Mouse (Mus musculus) midbrain, embryonic 10.5 days (tissue): ENCODE measurements around the gene Spint2. TPM values are rescaled to one million over a fixed set of nuclear protein-coding genes. Genes with fewer than 3 reads are reported as not detected.
"Not testable (repeated sequence)": the region's sequence is repeated elsewhere in the genome, so short reads cannot be mapped to it uniquely, and the experiment has no call there.

ENCODE experiments used
- DNase-seq: peaks from one replicate; pipeline ENCODE4 v3.0.0-alpha.2; 2017; ENCODE audit warnings: low spot score
- H3K27ac ChIP-seq: fragments of 300-500 bp; sonication (generic); replicated peaks from 2 replicates; pipeline ENCODE4 v1.5.1; 2016; ENCODE audit warnings: mild to moderate bottlenecking
- H3K27me3 ChIP-seq: fragments of 300-500 bp; sonication (generic); 2 replicates; pipeline ENCODE4 v1.6.1; 2016; ENCODE audit warnings: low read depth, mild to moderate bottlenecking; ENCODE audit not compliant: poor library complexity, severe bottlenecking
- H3K36me3 ChIP-seq: fragments of 300-500 bp; sonication (generic); 2 replicates; pipeline ENCODE4 v1.6.1; 2016; ENCODE audit warnings: mild to moderate bottlenecking, moderate library complexity
- H3K4me1 ChIP-seq: fragments of 300-500 bp; sonication (generic); 2 replicates; pipeline ENCODE4 v1.6.1; 2016
- H3K4me3 ChIP-seq: fragments of 300-500 bp; sonication (generic); 2 replicates; pipeline ENCODE4 v1.5.1; 2016; ENCODE audit warnings: mild to moderate bottlenecking, moderate library complexity
- H3K9me3 ChIP-seq: fragments of 300-500 bp; sonication (generic); replicated peaks from 2 replicates; pipeline ENCODE4 v1.6.1; 2016; ENCODE audit warnings: mild to moderate bottlenecking
- WGBS: fragments of 180-500 bp; shearing (Covaris S2); methylation state at CpG from one replicate; pipeline ENCODE4 v1.1.7; 2016; 5-methylcytosine and 5-hydroxymethylcytosine counted together
- polyA plus RNA-seq: library from polyadenylated mRNA; unstranded; fragments of >200 nt; fragmentation: Nextera tagmentation; extraction: Ambion mirVana; gene quantifications from 2 replicates; pipeline ENCODE4 v1.2.1, GENCODE M21; 2016

The Spint2 gene
- polyA plus RNA-seq, 1 experiment from 2014 or later, result 20.8 TPM

DNA sequence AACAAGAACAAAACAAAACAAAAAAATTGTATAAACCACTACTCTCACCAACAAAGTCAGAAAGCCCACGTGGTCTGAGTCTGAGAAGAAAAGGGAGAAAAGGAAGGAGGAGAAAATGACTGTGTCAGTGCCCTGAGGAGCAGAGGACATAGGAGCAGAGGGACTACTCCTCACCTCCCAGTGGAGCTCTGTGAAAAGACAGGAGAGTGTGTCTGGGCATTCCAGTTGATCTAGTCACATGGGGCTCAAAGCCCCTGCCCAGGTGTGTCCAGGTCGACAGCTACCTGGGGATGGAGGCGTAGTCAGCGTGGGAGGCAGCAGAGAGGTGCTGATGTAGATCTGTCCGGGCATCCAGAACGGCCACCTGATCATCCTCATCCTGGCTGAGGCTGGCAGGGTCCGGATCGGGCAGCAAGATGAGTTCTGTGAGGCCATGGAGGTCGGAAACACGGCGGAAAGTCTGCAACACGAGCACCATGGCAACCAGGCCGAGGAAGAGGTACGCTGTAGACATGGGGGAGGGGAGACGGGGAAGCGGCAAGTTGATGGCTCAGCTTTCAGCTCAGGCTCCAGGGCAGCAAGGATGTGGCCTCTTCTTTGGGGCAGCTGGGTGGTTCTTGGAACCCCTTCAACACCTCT, 56.8 kb downstream of the Spint2 start:
- peak overlapping the region; percentile 39 for H3K4me3 ChIP-seq
- H3K9me3 ChIP-seq, result peaks cover 8% of the 10 kb centered on the region
- peak overlapping the region; percentile 75 for H3K27ac ChIP-seq
- WGBS, result 13% methylated on average over 16 of the region's 16 CpGs
- DNase-seq, result peak; percentile 55
- peaks cover 12% of the 10 kb centered on the region for H3K4me1 ChIP-seq
- peaks cover 16% of the 10 kb centered on the region for H3K27me3 ChIP-seq
- H3K36me3 ChIP-seq, result no peaks in the 10 kb centered on the region

GRCm38 (mm10) chr7:29214846-29215245, 66.9 kb downstream of the Spint2 start:
- no peak overlapping the region for H3K27ac ChIP-seq
- H3K27me3 ChIP-seq, result peaks cover 22% of the 10 kb centered on the region
- peaks cover 17% of the 10 kb centered on the region for H3K9me3 ChIP-seq
- no peaks in the 10 kb centered on the region for H3K36me3 ChIP-seq
- peaks cover 30% of the 10 kb centered on the region for H3K4me1 ChIP-seq
- WGBS, result 40% methylated on average over 15 of the region's 15 CpGs
- no peak for DNase-seq
- no peak overlapping the region for H3K4me3 ChIP-seq

GRCm38 (mm10) chr7:29214236-29214635, 67.5 kb downstream of the Spint2 start:
- Histone ChIP-seq H3K27me3 (peaks cover 22% of the 10 kb centered on the region), H3K36me3 (no peaks in the 10 kb centered on the region), H3K4me1 (peaks cover 30% of the 10 kb centered on the region), H3K27ac (no peak overlapping the region), H3K4me3 (no peak overlapping the region), H3K9me3 (peaks cover 11% of the 10 kb centered on the region; the same call in 1 of the 2 replicates)
- no peak for DNase-seq
- 63% methylated on average over 2 of the region's 2 CpGs for WGBS

DNA sequence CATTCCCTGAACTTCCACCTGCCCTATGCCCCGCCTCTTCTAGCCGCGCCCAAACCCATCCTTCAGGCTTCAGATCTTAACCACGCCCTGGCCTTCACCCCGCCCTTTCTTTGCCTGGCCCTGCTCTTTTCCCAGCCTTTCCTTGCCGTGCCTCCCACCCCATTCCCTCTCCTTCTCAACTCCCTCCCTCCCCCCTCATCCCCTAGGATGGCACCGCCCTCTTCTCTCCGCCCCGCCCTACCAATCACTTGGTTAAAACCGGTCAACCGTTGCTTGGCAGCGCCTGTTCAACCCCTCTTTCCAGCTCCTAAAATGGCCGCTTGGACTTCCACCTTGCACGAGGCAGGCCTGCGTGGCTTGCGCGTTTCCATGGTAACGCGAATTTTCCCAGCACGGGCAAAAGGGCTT, 68.0 kb downstream of the Spint2 start, which contains the start of gene Catsperg1:
Gene Catsperg1, minus strand, starts transcription at position 361 of the 408 bp plus-strand sequence.
- H3K27ac ChIP-seq, result peak within 1 kb of the TSS; percentile 56
- H3K36me3 ChIP-seq, result no peaks in the 10 kb centered on the region
- WGBS, result 2% methylated on average over 20 of the region's 20 CpGs
- peak within 1 kb of the TSS; percentile 45 for H3K4me3 ChIP-seq
- peaks cover 22% of the 10 kb centered on the region for H3K27me3 ChIP-seq
- H3K9me3 ChIP-seq, result peaks cover 11% of the 10 kb centered on the region; the same call in 1 of the 2 replicates
- H3K4me1 ChIP-seq, result peaks cover 30% of the 10 kb centered on the region
- peak; percentile 84 for DNase-seq

DNA sequence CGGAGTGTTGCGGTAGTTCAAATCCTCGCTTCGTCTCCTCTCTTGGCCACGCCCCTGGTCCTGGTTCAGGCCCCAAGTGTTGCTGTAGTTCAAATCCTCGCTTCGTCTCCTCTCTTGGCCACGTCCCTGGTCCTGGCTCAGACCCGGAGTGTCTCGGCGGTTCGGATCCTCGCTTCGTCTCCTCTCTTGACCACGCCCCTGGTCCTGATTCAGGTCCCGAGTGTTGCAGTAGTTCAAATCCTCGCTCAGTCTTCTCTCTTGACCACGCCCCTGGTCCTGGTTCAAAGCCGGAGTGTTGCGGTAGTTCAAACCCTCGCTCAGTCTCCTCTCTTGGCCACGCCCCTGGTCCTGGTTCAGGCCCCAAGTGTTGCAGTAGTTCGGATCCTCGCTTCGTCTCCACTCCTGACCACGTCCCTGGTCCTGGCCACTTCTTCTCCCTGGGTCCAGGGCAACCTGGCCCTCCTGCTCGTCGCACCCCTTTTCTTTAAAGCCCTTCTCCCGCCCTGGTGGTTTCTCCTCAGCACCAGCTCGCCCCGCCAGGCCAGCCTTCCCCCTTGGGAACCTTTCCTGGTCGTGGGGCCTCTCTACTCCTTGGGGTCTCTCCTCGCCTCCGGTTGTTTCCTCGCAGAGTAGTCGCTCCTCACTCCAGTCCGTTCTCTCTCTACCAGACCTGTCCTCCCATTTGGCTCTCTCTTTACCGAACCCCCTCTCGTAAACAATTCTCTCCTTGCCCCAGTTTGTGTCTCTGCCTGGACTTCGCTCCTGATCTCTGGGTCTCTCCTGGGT, 68.7 kb downstream of the Spint2 start:
- not testable (repeated sequence) for H3K27ac ChIP-seq
- 14% methylated on average over 40 of the region's 40 CpGs for WGBS

DNA sequence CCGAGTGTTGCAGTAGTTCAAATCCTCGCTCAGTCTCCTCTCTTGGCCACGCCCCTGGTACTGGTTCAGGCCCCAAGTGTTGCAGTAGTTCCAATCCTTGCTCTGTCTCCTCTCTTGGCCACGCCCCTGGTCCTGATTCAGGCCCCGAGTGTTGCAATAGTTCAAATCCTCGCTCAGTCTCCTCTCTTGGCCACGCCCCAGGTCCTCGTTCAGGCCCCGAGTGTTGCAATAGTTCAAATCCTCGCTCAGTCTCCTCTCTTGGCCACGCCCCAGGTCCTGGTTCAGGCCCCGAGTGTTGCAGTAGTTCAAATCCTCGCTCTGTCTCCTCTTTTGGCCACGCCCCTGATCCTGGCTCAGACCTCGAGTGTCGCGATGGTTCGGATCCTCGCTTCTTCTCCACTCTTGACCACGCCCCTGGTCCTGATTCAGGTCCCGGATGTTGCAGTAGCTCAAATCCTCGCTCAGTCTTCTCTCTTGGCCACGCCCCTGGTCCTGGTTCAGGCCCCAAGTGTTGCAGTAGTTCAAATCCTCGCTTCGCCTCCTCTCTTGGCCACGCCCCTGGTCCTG, 69.4 kb downstream of the Spint2 start:
- no peaks in the 10 kb centered on the region for H3K36me3 ChIP-seq
- peak; percentile 28 for DNase-seq
- H3K4me3 ChIP-seq, result peak overlapping the region; percentile 45

More for the DNA sequence above, 68.7 kb downstream of the Spint2 start:
- Histone ChIP-seq H3K4me3 (peak overlapping the region; percentile 45; the same call in 1 of the 2 replicates), H3K27me3 (peaks cover 22% of the 10 kb centered on the region), H3K9me3 (peaks cover 11% of the 10 kb centered on the region; the same call in 1 of the 2 replicates), H3K4me1 (peaks cover 30% of the 10 kb centered on the region)
- H3K36me3 ChIP-seq, result not testable (repeated sequence)
- peak; percentile 16 for DNase-seq

DNA sequence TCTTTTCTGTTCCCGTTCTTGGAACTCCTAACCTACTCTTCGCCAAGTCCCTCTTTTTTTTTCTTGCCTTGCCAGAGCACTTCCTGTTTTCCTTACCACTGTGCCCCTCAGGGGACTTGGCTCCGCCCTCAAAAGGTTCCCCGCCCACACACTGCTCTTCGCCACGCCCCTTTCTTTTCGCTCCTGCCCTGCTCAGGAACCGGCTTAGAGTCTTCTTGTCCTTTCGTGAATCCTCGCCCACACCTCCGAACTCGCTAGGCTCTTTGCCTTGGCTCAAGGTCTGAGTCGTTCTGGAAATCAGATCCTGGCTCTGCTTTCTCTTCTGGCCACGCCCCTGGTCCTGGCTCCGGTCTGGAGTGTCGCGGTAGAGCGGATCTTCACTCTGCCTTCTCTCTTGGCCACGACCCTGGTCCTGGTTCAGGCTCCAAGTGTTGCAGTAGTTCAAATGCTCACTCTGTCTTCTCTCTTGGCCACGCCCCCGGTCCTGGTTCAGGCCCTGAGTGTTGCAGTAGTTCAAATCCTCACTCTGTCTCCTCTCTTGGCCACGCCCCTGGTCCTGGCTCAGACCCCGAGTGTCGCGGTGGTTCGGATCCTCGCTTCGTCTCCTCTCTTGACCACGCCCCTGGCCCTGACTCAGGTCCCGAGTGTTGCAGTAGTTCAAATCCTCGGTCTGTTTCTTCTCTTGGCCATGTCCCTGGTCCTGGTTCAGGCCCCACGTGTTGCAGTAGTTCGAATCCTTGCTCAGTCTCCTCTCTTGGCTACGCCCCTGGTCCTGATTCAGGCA, 70.1 kb downstream of the Spint2 start:
- Histone ChIP-seq H3K27me3 (peaks cover 22% of the 10 kb centered on the region), H3K36me3 (no peaks in the 10 kb centered on the region), H3K27ac (no peak overlapping the region; the same call in 1 of the 2 replicates), H3K9me3 (0 out of 2 replicates have a peak, but pooled peaks cover 6% of the 10 kb centered on the region), H3K4me1 (peaks cover 30% of the 10 kb centered on the region), H3K4me3 (peak overlapping the region; percentile 45)
- WGBS, result 4% methylated on average over 34 of the region's 34 CpGs
- DNase-seq, result peak; percentile 74

More for the DNA sequence above, 69.4 kb downstream of the Spint2 start:
- WGBS, result 10% methylated on average over 26 of the region's 26 CpGs
- Histone ChIP-seq H3K4me1 (peaks cover 30% of the 10 kb centered on the region), H3K27ac (no peak overlapping the region), H3K27me3 (peaks cover 22% of the 10 kb centered on the region), H3K9me3 (0 out of 2 replicates have a peak, but pooled peaks cover 11% of the 10 kb centered on the region)

- 29% methylated on average over 13 of the region's 15 CpGs for WGBS
- peaks cover 22% of the 10 kb centered on the region for H3K27me3 ChIP-seq
These were observed 70.7 kb downstream of the Spint2 start for GRCm38 (mm10) chr7:29211013-29211412.

More at GRCm38 (mm10) chr7:29211013-29211412, 70.7 kb downstream of the Spint2 start:
- H3K4me3 ChIP-seq, result peak overlapping the region; percentile 45
- not testable (repeated sequence) for DNase-seq, H3K9me3 ChIP-seq, H3K27ac ChIP-seq, H3K36me3 ChIP-seq
- H3K4me1 ChIP-seq, result peaks cover 30% of the 10 kb centered on the region

Other genes starting within 250 kb of the Spint2 start
- gene Ryr1, start 156.7 kb downstream of the Spint2 start, polyA plus RNA-seq, result 0.49 and 0.96 TPM in 2 replicates
- gene Rasgrp4, start 147.1 kb downstream of the Spint2 start, polyA plus RNA-seq, result 0.33 and 0.76 TPM in 2 replicates
- gene Fam98c, start 125.7 kb downstream of the Spint2 start, polyA plus RNA-seq, result 13.7 and 14.8 TPM in 2 replicates
- gene Ggn, start 111.7 kb downstream of the Spint2 start, polyA plus RNA-seq, result 1.2 and 1.3 TPM in 2 replicates
- 4.1 and 5.2 TPM in 2 replicates for gene Spred3, start 111.5 kb downstream of the Spint2 start, polyA plus RNA-seq
- 295 and 312 TPM in 2 replicates for gene Psmd8, start 101.2 kb downstream of the Spint2 start, polyA plus RNA-seq
- gene Catsperg1, start 67.9 kb downstream of the Spint2 start, polyA plus RNA-seq, result 0.43 and 0.52 TPM in 2 replicates
- 0.65 and 0.85 TPM in 2 replicates for gene Kcnk6, start 49.4 kb downstream of the Spint2 start, polyA plus RNA-seq
- 106 and 111 TPM in 2 replicates for gene Yif1b, start 43.6 kb downstream of the Spint2 start, polyA plus RNA-seq
- 4.2 and 4.7 TPM in 2 replicates for gene 2200002D01Rik, start 33.4 kb downstream of the Spint2 start, polyA plus RNA-seq
- gene Ppp1r14a, start 7.4 kb upstream of the Spint2 start, polyA plus RNA-seq, result 21.9 and 22.2 TPM in 2 replicates
- 38.8 and 55.4 TPM in 2 replicates for gene Dpf1, start 22.0 kb upstream of the Spint2 start, polyA plus RNA-seq
- gene Sipa1l3, start 236.7 kb upstream of the Spint2 start, polyA plus RNA-seq, result 8.4 and 8.7 TPM in 2 replicates